Mouse (Mus musculus) urinary bladder, adult 18-20 months (tissue): ENCODE measurements around the gene Klhdc4.

Experiments used
- DNase-seq, 2 experiments: peaks; one replicate each; pipeline ENCODE4 v3.0.0; 2022; ENCODE audit warnings: low spot score in 2 of 2, mixed read lengths in 2 of 2

Klhdc4 gene

GRCm38 (mm10) chr8:121809524-121810155 lies 19.7 kb downstream of the Klhdc4 start:
- no peak for DNase-seq

DNA sequence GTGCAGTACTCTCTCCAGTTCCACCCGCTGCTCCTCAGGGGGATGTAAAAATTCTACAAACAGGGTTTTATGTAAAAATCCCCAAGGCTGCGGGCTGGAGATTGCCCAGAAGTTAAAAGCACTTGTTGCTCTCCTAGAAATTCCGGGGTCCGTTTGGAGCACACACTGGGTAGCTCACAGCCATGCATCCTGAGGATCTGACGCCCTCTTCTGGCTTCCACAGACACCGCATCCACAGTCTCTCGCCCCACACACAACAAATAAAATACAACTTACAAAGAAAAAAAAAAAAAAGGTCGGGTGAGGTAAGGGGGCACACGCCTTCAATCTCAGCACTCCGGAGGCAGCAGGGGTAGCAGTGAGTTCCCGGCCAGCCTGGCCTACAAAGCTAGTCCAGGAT lies 21.3 kb downstream of the Klhdc4 start:
- no peak for DNase-seq

DNA sequence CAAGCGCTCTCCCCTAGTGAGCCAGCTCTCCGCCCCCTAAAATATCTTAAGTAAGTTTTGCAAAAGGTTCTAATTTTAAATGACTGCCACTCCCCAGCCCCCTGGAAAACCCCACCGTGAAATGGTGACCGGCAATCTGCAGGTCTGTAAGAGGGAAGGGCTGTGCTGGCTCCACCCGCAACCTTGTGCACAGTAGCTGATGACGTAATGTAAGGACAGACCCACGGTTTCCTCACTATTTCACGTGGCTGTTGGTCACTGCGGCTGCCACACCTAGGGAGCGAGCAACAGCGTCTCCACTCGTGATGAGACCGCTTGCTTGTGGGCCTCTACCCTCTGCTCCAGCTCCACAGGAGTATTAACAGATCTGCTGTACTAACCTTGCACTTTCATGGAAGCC lies 23.2 kb downstream of the Klhdc4 start:
- DNase-seq: no peak

- DNase-seq: no peak
Measured at GRCm38 (mm10) chr8:121804829-121805228, 24.5 kb downstream of the Klhdc4 start.

DNA sequence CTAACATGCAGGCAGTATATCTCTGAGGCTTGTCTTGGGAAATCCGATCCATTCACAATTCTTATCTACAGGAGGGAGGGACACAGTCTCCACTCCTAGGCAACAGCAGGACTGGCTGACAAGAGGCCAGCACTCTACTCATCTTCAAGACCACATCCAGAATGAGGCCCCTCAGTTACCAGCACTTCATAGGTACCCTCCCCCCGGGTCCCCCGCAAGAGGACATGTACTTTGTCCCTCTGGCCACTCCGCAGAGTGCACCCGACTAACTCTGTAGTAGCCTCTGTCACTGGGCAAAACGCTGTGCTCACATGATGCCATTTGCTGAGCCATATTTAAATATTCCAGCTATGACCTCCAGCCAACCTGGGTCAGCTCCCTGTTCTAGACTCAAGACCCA lies 31.0 kb downstream of the Klhdc4 start:
- no peak for DNase-seq

- no peak for DNase-seq
Measured at GRCm38 (mm10) chr8:121796406-121796805, 33.0 kb downstream of the Klhdc4 start.

DNA sequence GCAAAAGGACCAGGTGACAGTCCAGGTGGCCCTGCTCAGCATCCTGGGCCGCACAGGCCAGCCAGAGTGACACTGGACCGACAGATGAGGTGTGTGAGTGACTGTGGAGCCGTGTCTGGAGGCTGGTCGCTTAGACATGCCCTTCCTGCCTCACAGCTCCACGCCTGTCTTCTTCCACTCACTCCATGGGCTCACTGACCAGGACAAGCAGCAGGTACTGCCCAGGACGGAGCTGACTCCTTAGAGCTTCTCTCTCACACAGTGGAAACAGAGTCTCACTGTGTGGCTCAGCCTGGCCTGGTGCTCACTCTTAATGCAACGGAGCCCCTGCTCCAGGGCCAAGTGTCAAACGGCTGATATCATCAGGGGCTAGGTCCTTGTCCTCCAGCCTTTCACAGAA lies 33.9 kb downstream of the Klhdc4 start:
- DNase-seq: no peak

- no peak for DNase-seq
Measured at GRCm38 (mm10) chr8:121794151-121794550, 35.2 kb downstream of the Klhdc4 start.

DNA sequence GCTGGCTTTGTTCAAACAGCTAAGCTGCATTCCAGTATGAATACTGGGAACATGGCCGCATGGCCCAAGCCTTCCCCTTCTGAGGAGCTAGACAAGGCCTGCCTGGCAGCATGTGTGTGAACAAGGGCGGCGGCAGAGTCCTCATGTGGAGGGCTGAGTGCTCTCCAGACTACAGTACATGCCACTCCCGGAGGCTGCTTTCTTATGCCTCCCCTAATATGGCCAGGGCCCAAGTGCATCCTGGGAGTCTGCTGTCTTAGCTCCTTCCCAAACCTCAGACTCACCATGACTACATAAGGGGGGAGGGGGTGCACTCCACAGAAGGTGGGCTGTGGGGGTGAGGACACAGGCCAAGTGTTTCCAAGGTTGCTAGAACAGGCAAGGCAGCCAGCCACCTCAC lies 36.7 kb downstream of the Klhdc4 start:
- DNase-seq: no peak

GRCm38 (mm10) chr8:121792159-121792558 lies 37.2 kb downstream of the Klhdc4 start:
- DNase-seq: no peak

DNA sequence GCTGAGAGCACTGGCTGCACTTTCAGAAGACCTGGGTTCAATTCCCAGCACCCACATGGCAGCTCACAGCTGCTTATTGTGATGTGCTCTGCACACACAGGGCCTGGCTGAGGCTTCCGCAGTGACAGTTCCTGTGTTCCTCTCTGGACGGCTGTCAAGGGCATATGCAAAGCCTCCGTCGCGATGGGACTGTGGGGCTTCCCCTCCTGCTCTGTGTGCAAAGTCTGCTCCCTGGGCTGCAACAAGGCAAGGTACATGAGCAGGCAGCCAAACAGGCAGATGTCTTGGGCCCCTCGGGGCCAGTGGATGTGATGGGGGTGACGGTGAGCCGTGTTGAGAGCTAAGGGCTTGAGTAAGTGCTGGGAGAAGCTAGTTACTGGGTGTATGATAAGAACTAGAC lies 40.6 kb downstream of the Klhdc4 start:
- no peak for DNase-seq

- DNase-seq: no peak
Measured at GRCm38 (mm10) chr8:121786542-121786941, 42.8 kb downstream of the Klhdc4 start.

- DNase-seq: no peak
Measured at GRCm38 (mm10) chr8:121782493-121782892, 46.9 kb downstream of the Klhdc4 start.

DNA sequence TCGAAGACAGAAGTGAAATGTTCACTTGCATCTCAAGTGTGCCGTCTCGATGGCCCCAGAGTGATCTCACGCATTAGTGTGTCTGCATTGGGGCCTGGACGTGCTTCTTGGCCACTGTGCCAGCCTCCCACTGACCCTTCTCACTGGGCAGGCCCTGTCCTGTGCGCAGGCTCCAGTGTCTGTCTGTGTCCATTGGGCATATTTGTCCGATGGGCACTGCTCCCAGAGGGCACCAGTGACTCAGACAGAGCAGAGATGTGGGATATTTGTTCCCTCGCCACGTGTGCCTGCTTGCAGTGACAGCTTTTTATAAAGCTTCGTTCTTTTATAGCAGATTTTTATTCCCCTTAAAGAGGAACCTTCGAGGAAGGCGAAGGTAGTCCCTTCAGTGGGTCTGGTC lies 55.5 kb downstream of the Klhdc4 start:
- no peak for DNase-seq

DNA sequence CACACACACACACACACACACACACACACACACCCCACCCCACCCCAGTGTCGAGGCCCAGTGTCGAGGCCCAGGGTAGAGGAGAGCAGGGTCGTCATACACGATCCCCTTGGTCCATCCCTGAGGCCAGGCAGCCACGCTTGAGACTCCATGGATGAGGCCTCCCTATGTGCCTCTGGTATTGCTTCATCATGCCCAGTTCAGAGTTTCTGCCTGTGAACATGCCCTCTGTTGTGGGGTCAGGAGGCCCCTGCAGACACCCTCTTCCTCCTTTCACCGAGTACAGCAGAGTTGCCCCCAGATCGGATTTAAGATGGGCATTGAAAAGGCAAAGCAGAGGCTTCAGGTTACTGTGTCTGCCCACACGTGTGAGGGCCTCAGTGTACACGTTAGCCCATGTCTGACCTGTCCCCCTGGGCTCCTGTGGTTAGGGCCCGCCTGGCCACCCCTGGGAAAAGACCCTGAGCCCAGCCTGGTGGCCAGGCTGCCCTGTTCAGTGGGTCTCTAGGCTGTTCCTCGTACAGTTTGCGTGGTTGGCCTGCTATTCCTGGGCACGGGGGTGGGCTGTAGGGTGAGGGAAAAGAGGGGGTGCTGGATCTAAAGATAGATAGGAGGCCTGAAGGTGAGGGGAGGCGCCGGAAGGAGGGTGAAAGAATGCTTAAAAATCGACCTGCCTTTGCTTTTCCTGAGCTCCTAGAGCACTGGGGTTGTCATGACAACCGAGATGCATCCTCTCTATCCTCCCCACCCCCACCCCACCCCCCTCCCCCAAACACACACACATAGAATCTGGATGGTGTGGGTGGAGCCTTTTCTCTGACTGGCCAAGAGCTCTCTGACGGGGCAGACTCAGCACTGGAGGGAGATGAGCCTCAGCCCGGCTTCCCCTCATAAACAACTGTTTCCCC lies 58.3 kb downstream of the Klhdc4 start:
- DNase-seq: no peak

DNA sequence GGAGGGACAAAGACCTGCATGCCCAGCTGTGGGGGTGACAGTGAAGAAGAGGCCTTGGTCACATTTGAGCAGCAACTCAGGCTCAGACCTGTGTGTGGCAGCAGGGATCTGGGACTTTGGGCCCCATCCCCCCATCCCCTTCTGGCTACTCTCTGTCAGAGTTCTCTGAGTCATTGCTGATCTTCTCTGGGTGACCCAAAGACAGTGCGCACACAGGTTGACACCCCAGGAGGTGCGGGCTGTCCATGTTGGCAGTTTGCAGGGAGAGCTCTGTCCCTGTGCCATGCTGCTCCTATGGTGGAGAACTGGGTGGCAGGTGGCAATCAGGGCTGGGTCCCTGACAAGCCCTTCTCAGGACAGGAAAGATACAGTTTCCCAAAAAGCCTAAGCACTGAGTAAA lies 59.7 kb downstream of the Klhdc4 start:
- DNase-seq: no peak

GRCm38 (mm10) chr8:121769095-121769494 lies 60.3 kb downstream of the Klhdc4 start:
- DNase-seq: no peak

DNA sequence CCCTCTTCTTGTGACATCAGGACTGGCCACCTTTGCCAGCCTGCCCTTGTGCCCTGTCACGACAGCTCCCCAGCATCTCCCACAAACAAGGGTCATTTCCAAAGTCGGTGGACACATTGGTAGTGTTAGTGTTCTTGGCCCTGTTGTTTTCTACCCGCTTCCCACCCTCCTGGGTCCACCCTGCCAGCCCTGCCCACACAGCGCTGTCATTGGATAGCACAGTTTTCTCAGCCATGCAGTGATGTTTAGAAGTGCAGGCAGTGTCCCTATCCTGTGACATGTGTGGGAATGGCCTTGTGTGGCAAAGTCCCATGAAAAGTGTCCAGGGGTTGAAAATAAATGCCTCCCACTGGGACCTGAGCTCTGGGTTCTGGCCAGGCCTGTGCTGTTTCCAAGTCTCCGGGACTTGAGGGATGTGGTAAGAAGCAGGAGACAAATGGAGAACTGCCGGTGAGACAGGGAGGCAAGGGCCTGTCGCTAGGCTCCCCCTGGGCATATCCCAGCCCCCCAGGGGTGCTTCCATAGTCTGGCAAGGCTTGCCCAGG lies 63.7 kb downstream of the Klhdc4 start:
- DNase-seq: no peak

DNA sequence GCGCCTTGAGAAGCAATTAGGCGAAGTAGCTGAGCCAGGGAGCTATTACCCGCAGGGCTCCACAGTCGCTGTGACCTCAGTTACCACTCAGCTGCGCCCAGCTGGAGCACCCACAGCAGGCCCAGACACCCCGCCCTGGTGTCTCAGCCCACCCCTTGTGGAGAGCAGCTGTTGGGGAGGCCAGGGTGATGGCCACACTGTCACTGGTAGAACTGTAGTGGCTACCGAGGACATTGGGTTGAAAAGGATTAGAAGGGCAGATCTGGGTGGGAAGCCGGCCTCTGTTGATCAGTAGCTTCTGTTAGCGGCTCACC lies 65.7 kb downstream of the Klhdc4 start:
- DNase-seq: no peak

GRCm38 (mm10) chr8:121762999-121763699 lies 66.2 kb downstream of the Klhdc4 start:
- DNase-seq: no peak

DNA sequence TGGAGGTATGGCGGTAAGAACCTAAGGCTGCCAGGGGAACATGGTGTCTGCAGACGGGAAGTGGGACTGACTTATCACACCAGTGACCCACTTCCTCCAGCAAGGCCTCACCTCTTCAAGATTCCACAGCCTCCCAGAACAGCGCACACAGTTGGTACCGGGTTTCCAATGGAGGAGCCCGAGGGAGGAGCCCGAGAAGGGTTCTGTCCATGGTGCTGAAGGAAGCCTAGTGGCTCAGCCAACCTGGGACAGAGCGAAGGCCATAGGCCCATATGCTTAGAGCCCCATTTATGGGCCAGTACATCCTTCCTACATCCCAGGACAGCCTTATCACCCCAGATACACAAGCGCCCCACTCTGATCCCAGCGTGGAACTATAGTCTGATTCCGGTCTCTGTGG lies 67.9 kb downstream of the Klhdc4 start:
- DNase-seq: no peak

DNA sequence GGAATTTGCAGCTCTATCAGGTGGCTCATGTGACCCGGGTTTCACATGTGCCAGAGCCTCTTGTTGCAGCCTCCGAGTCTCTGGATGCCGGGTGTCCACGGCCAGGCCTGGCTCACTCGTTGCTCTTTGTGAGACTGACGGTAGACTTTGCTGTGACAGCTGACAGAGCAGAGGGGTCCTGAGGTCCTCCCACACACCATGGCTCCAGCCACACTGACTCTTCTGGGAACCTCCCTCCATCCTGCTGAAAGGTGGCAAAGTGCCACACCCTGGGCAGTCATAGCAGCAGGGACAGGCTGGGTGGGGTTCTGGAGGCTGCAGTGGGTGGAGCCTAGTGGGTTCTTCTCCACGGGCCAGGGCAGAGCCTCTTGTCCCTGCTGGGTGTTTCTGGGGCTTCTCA lies 68.9 kb downstream of the Klhdc4 start:
- DNase-seq: no peak

DNA sequence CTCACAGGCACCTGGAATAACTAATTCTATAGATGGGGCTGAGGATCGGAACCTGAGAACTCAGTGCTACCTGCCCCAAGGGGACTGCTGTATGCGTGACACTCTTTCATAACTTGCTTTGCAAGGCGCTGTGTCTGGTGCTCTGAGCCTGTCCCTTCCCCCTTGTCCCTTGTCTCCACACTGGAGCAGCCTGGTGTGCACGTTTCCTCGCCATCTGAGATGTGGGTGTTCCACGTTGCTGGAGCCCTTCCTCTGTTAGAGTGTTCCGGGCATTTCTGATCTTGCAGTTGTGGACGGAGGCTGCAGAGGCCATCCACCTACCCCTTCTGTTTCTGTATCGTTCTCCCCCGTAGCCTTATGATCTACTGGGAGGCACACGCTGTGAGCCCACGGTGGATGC lies 70.9 kb downstream of the Klhdc4 start:
- no peak for DNase-seq
